Mouse (Mus musculus) cerebellum, postnatal 10 days (tissue): Measurements from ENCODE around the gene Srpx.

Experiments
- DNase-seq, 2 experiments: peaks; one replicate each; pipeline ENCODE4 v3.0.0; 2021; ENCODE audit warnings: mixed read lengths in 2 of 2

Srpx gene

GRCm38 (mm10) chrX:10117065-10117719 lies at the start of gene Srpx:
TSS of gene Srpx (minus strand) at chrX:10117709.
- peak; percentile 16 to 48 for DNase-seq

- no peak for DNase-seq
Measured at GRCm38 (mm10) chrX:10152390-10152789, 34.9 kb upstream of the Srpx start.

GRCm38 (mm10) chrX:10115780-10116179 lies 1.7 kb downstream of the Srpx start:
- DNase-seq: no peak

GRCm38 (mm10) chrX:10110736-10111135 lies 6.8 kb downstream of the Srpx start:
- DNase-seq: no peak

DNA sequence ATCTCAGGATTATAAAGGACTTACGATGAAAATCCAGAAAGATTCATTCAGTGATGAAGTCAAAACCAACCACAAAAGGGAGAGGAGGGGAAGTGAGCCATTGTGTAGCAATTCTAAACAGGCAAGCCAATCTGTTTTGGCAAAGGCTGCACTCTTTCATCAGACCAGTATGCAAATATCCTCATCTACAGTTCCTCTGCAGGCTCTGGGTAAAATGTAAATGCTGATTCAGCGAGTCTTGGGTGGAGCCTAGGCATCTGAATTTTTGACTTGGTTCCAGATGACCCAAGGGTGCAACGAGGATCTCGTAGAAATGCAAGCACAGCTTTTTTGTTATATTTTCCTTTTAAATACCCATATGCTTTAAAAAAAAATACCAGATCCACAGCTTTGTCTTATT lies 9.0 kb downstream of the Srpx start:
- no peak for DNase-seq

- no peak for DNase-seq
Measured at GRCm38 (mm10) chrX:10105475-10105874, 12.0 kb downstream of the Srpx start.

DNA sequence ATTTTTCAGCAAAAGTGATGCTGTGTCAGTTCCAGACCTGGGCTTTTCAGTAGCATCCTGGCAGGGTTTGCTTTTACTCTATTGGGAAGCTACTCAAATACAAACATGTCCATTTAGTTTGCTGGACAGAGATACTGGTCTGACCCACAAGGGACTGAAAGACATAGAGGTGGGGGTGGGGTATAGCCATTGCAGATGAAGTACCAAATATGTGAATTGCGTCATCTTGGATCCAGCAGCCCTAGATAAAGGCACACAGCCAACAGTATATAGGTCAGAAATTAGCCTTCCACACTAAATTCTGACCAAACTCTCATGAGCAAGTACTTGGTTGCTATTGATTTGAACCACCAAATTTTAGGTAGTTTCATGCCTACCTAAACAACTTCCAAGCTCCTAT lies 14.8 kb downstream of the Srpx start:
- no peak for DNase-seq

DNA sequence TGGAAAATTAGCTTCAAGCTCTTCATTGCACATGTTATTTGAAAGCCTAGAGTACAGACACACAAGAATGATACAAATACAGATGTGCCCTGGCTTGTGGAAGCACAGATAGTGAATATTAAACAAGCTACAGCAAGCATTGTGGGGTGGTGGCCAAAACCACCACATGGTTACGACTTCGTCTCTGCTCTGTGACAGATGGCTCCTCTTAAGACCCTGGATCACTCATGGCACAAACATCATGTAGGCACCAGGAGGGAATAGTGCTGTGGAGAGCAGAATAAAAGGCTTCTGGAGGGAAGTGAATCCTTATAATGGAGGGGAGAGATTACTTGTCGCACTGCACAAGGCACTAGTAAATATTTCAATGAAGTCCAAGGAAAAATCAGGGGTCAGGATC lies 21.7 kb downstream of the Srpx start:
- peak; percentile 61 to 77 for DNase-seq

GRCm38 (mm10) chrX:10080385-10080784 lies 37.1 kb downstream of the Srpx start:
- DNase-seq: no peak

- DNase-seq: no peak
Measured at GRCm38 (mm10) chrX:10079981-10080380, 37.5 kb downstream of the Srpx start.

DNA sequence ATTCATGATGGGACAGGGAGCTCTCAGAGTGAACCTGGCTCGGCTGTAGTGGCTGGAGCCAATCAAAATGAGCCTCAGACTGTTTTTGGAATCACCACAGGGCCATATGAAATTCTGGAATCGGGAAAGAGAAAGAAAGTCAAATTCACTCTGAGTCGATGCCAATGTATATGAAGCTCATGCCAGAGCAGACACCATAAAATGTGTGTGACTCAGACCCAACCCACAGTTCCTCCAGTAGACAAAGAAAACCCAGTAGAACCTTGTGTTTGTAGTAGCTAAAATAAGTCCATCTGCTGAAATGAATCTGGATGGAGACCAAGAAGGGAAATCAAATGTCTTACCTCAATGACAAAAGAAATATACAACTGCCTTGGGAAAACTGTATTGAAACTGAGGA lies 43.5 kb downstream of the Srpx start:
- no peak for DNase-seq

DNA sequence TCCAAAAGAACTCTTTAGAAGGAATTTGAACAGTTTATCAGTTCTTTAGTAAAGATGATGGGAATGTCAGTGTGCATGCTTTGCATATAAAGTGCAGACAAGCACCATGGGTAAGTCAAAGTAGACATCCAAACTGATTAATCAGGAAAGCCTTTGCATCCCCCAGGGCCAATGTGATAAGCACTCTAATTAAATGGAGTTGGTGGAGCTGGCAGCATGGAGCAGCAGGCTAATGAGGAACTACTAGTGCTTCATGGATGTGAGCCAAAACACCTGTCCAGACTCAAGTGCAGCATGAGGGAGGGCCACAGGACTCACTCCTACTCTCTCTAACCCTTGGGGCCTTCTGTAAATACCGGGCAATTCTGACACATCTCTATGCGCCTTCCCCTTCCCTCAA lies 46.0 kb downstream of the Srpx start:
- no peak for DNase-seq

DNA sequence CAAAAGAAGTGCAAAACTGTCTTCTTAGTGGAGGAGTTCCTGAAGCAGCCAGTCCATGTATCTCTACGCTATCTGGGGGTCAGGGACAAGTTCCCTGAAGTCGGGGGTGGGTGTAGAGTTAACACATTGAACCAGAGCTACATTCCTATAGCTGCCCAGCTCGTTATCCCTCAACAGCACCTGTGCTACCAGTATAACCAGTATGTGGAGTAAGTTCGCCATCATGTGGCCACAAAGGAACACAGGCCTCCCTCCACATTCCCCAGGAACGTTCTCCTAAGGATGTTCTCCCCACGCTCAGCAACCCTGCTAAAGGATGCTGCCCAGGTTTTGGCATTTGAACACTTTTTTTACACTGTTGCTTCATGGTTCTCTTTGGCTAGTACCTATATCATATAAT lies 46.8 kb downstream of the Srpx start:
- peak; percentile 60 to 63 for DNase-seq

- no peak for DNase-seq
Measured at GRCm38 (mm10) chrX:10069405-10069804, 48.1 kb downstream of the Srpx start.

- DNase-seq: peak in 1 of 2 experiments; percentile 8
Measured at GRCm38 (mm10) chrX:10063781-10064180, 53.7 kb downstream of the Srpx start.

DNA sequence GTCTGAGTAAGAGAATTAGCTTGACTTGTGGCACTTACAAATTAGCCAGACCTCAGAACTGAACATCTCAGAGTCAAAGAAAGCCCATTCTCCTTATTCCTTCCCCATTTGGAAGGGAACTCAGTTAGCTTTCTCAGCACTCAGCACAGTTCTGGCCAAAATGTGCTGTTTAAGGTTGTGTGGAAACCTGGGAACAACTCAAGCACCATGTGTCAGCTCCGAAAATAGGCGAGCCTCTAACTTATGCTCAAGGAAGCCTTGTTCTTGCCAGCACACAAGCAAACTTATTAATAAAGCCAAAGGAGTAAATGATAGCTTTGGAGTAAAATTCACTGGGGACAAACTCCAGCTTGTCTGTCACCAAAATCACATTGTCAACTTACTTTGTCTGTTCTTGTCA lies 54.1 kb downstream of the Srpx start:
- DNase-seq: no peak

GRCm38 (mm10) chrX:10062201-10062600 lies 55.3 kb downstream of the Srpx start:
- no peak for DNase-seq

DNA sequence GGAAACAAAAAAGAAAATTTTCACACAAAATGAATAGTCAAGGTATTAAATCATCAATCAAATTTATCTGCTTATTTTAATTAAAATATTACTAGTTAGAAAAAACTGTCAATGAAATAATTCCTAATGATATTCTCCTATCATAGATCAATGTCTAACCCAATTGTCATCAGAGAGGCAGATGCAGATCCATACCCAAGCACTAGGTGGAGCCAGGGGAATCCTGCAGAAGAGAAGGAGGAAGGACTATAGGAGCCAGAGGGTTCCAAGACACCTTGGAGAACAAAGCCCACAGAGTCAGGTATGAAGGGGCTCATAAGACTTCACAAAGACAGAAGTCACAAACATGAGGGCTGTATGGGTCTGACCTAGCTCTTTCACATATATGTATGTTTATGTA lies 82.8 kb downstream of the Srpx start:
- peak; percentile 8 to 35 for DNase-seq

DNA sequence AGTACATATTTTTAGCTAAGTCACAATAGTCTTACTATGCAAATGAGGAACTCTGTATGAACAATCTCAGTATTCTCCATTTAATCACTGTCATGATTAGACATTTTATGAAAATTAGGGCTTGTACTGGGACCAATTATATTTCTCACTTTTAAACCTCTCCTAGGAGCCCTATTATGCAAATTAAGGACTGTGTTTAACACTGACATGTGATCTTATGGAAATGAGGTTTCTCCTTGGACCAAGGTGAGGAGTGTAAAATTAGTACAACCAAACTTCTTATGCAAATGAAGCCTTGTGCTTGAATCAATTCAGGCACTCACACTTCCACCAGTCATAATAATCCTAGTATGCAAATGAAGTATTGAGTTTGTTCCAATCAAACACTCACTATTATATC lies 107.3 kb downstream of the Srpx start:
- DNase-seq: no peak

DNA sequence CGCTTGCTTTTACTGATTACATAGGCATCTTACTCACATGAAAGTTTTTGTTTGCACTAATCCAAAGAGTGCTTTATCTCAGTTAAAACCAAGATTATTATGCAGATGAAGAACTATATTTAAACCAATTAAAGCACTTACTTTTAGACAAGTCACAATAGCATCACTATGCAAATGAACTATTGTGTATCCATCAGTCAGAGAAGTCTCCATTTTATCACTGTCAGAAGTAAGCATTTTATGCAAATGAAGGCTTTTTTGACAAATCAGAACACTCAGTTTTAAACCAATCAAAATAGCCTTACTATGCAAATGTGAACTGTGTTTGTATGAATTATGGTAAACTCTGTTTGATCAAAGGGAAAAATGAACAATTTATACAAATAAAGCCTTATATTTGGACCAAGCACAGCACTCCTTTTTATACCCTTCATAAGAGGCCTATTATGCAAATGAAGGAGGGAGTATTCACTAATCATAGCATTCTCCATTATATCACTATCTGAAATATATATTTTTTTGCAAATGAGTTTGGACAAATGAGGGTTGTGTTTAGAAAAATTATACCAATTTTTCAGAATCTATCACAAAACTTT lies 109.7 kb downstream of the Srpx start:
- DNase-seq: no peak

DNA sequence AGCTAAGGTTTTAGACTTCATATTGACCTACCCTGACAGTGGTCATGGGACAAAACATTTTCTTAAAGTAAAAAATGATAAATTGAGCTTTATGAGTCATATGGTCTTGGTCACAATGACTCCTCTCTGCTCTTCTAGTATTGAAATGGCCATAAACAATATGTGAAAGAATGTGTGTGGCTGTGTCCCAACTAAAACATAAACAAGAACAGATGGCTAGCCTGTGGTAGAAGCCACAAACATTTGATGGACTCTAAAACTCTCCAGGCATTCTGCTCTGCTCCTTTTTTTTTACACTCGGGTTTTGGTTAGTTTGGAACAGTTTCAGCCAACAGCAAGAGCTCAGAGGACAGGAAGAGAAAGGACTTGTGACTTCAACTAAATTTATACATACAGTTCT lies 111.6 kb downstream of the Srpx start:
- no peak for DNase-seq

GRCm38 (mm10) chrX:10000718-10001117 lies 116.8 kb downstream of the Srpx start:
- DNase-seq: no peak
